ENCODE assay signal across 22 mouse cellular contexts in genomic region chr12:77235958-77236357, GRCm38 (mm10). TPM values are rescaled to one million over a fixed set of nuclear protein-coding genes. Genes with fewer than 3 reads are reported as not detected.
DNase-seq lines count a peak whose midpoint lies in the region; ATAC-seq and TF ChIP-seq lines count a peak whose summit lies in the region.
"Had no signal": no experiment of that assay in that cellular context is flagged by ENCODE, and none has a peak within 500 bp of the region (broad histone marks: within the 10 kb centered on the region; RNA-seq: fewer than 3 reads in every experiment).

No protein-coding gene starts in this region.

- H3K4me2 ChIP-seq in CH12.LX (ENCODE audit: insufficient read depth, low read depth, poor library complexity, severe bottlenecking), result no peak overlapping the region
- no peak overlapping the region for H3K4me2 ChIP-seq in intestine, embryonic 16.5 days (ENCODE audit: low read depth, low read length)
- H3K4me2 ChIP-seq: embryonic facial prominence, embryonic 12.5 days; forebrain, embryonic 13.5 days; forebrain, embryonic 15.5 days had no signal

- dilution Hi-C loops in CH12.LX (cut with MboI; ENCODE audit: extremely low pct_ligation_motif_present, extremely low pct_unique_long_range_greater_than_20kb, low sequenced_read_pairs), result no loop called here

- 44% methylated on average over 4 of the region's 4 CpGs for WGBS in heart, embryonic 10.5 days
- WGBS in intestine, embryonic 16.5 days, result 66% methylated on average over 4 of the region's 4 CpGs

- peak; percentile 15 for TF ChIP-seq RAD21 in CH12.LX (IDR thresholded peaks at IDR 0.05; ENCODE audit: low read depth, low read length)

- H3K9me3 ChIP-seq in CH12.LX (replicated peaks; ENCODE audit: low read length), result peaks cover 3% of the 10 kb centered on the region
- no peaks in the 10 kb centered on the region for H3K9me3 ChIP-seq in heart, embryonic 10.5 days
- no peaks in the 10 kb centered on the region for H3K9me3 ChIP-seq in intestine, embryonic 16.5 days (ENCODE audit: control insufficient read depth, low read length)
- H3K9me3 ChIP-seq: embryonic facial prominence, embryonic 10.5 days; embryonic facial prominence, embryonic 12.5 days; forebrain, embryonic 15.5 days had no signal

- no peak for TF ChIP-seq CTCF in CH12.LX (conservative IDR thresholded peaks at IDR 0.05 in 1 of 2, IDR thresholded peaks at IDR 0.05 in 1 of 2; ENCODE audit: low read depth in 2 of 2, low read length in 2 of 2)

- peak; percentile 8 for DNase-seq in right cerebral cortex, adult 18-20 months
- DNase-seq in right cerebral cortex, postnatal 4 days, result no peak
- DNase-seq in CH12.LX (ENCODE audit: extremely low read depth), result peak; percentile 94
- peak; percentile 24 for DNase-seq in induced T-regulatory cell, adult 2 months (ENCODE audit: low read depth)
- peak; percentile 16 for DNase-seq in telencephalon, adult 2 months (ENCODE audit: low read depth, low spot score)
- DNase-seq in heart, embryonic 10.5 days (ENCODE audit: low spot score), result no peak
- DNase-seq in adrenal gland, postnatal 4 days (ENCODE audit: low spot score in 2 of 2), result no peak
- DNase-seq: adrenal gland, adult 8-10 months; adrenal gland, postnatal 14 days; adrenal gland, postnatal 36 days; B cell, adult 2 months; cerebellum, adult 11-12 months; cerebellum, adult 2 months; cerebellum, adult 9-11 months; cerebellum, postnatal 14 days; forebrain, postnatal 0 days had no signal

- H3K36me3 ChIP-seq in CH12.LX (replicated peaks in 1 of 2; ENCODE audit: control insufficient read depth in 1 of 2, insufficient read depth in 1 of 2, low read length in 1 of 2), result no peaks in the 10 kb centered on the region
- H3K36me3 ChIP-seq in heart, embryonic 10.5 days, result no peaks in the 10 kb centered on the region
- H3K36me3 ChIP-seq in intestine, embryonic 16.5 days (ENCODE audit: control insufficient read depth, insufficient read depth, low read length), result no peaks in the 10 kb centered on the region
- H3K36me3 ChIP-seq: embryonic facial prominence, embryonic 10.5 days; embryonic facial prominence, embryonic 12.5 days; forebrain, embryonic 15.5 days had no signal

- in situ Hi-C loops in CH12.LX (cut with MboI; ENCODE audit: low pct_ligation_motif_present, low pct_unique_long_range_greater_than_20kb, low sequenced_read_pairs), result loop anchor here (5.0 to 25.0 kb wide), 4 partner anchors 91 to 551 kb away; no protein-coding TSS in a partner anchor

- no peak overlapping the region for H3K27ac ChIP-seq in CH12.LX (ENCODE audit: insufficient read depth, low read depth)
- H3K27ac ChIP-seq in heart, embryonic 10.5 days, result no peak overlapping the region
- no peak overlapping the region for H3K27ac ChIP-seq in intestine, embryonic 16.5 days (ENCODE audit: low read length)
- H3K27ac ChIP-seq: embryonic facial prominence, embryonic 10.5 days; embryonic facial prominence, embryonic 12.5 days; forebrain, embryonic 13.5 days; forebrain, embryonic 15.5 days had no signal

- no peak overlapping the region for H3K4me3 ChIP-seq in CH12.LX (replicated peaks in 1 of 3; ENCODE audit: low read depth in 2 of 3, low read length in 2 of 3, poor library complexity in 1 of 3)
- no peak overlapping the region for H3K4me3 ChIP-seq in heart, embryonic 10.5 days
- no peak overlapping the region for H3K4me3 ChIP-seq in intestine, embryonic 16.5 days (ENCODE audit: low read length)
- H3K4me3 ChIP-seq: embryonic facial prominence, embryonic 10.5 days; embryonic facial prominence, embryonic 12.5 days; forebrain, embryonic 13.5 days; forebrain, embryonic 15.5 days had no signal

- peak; percentile 93 for TF ChIP-seq EP300 in CH12.LX (IDR thresholded peaks at IDR 0.05; ENCODE audit: low read length)

- no peak overlapping the region for H3K9ac ChIP-seq in CH12.LX (ENCODE audit: insufficient read depth, low read depth)
- H3K9ac ChIP-seq in intestine, embryonic 16.5 days (ENCODE audit: low read depth, low read length), result no peak overlapping the region
- H3K9ac ChIP-seq: embryonic facial prominence, embryonic 12.5 days; forebrain, embryonic 13.5 days; forebrain, embryonic 15.5 days; forebrain, postnatal 0 days had no signal

- ATAC-seq in intestine, embryonic 16.5 days, result no peak
- ATAC-seq: CD4-positive, CD25-positive, alpha-beta regulatory T cell, adult 4 months; forebrain, embryonic 13.5 days; forebrain, embryonic 15.5 days; forebrain, postnatal 0 days had no signal

- H3K79me2 ChIP-seq in CH12.LX (replicated peaks; ENCODE audit: control insufficient read depth, extremely low read depth, insufficient read depth, poor library complexity, severe bottlenecking), result peaks cover 12% of the 10 kb centered on the region

- TF ChIP-seq POLR2A in CH12.LX (IDR thresholded peaks at IDR 0.05; ENCODE audit: low read depth, low read length), result peak; percentile 16; the same call in 1 of the 2 replicates

- H3K4me1 ChIP-seq in CH12.LX (ENCODE audit: control insufficient read depth in 1 of 2, insufficient read depth in 2 of 2), result peaks cover 0 to 25% of the 10 kb centered on the region in 2 experiments; a peak in 2 of 4 replicates
- H3K4me1 ChIP-seq in heart, embryonic 10.5 days, result no peaks in the 10 kb centered on the region
- peaks cover 5% of the 10 kb centered on the region; the same call in 1 of the 2 replicates for H3K4me1 ChIP-seq in intestine, embryonic 16.5 days (ENCODE audit: control insufficient read depth, insufficient read depth, low read length)

- H3K27me3 ChIP-seq in CH12.LX (replicated peaks), result no peaks in the 10 kb centered on the region
- H3K27me3 ChIP-seq in heart, embryonic 10.5 days (ENCODE audit: insufficient read depth, poor library complexity, severe bottlenecking), result no peaks in the 10 kb centered on the region
- H3K27me3 ChIP-seq in intestine, embryonic 16.5 days (replicated peaks; ENCODE audit: control insufficient read depth, insufficient read depth, low read length), result no peaks in the 10 kb centered on the region; the same call in 1 of the 2 replicates
- H3K27me3 ChIP-seq: embryonic facial prominence, embryonic 12.5 days; forebrain, embryonic 13.5 days; forebrain, embryonic 15.5 days had no signal

TF ChIP-seq in CH12.LX, 34 proteins besides CTCF, POLR2A, EP300 and RAD21 (continues in another document):
- TF ChIP-seq SIN3A (IDR thresholded peaks at IDR 0.05; ENCODE audit: low read length), result peak; percentile 86
- TF ChIP-seq JUN (IDR thresholded peaks at IDR 0.05; ENCODE audit: insufficient read depth, low read depth, low read length), result peak; percentile 90; the same call in 1 of the 2 replicates
- no peak for TF ChIP-seq USF1 (IDR thresholded peaks at IDR 0.05; ENCODE audit: low read depth, low read length)
- TF ChIP-seq BHLHE40 (IDR thresholded peaks at IDR 0.05; ENCODE audit: low read depth, low read length), result peak; percentile 94
- peak; percentile 95 for TF ChIP-seq IRF4 (IDR thresholded peaks at IDR 0.05; ENCODE audit: low read depth, low read length)
- no peak for TF ChIP-seq NRF1 (IDR thresholded peaks at IDR 0.05; ENCODE audit: low read depth, low read length)
- no peak for TF ChIP-seq USF2 (conservative IDR thresholded peaks at IDR 0.05; ENCODE audit: low read depth, low read length)
- TF ChIP-seq POLR2AphosphoS2 (IDR thresholded peaks at IDR 0.05; ENCODE audit: low read depth, low read length), result no peak
- peak; percentile 92 for TF ChIP-seq MAZ (IDR thresholded peaks at IDR 0.05; ENCODE audit: low read depth, low read length)
- TF ChIP-seq RCOR1 (conservative IDR thresholded peaks at IDR 0.05; ENCODE audit: low read depth, low read length), result peak; percentile 96
- no peak for TF ChIP-seq ZC3H11A (IDR thresholded peaks at IDR 0.05; ENCODE audit: low read depth, low read length)
- peak; percentile 84 for TF ChIP-seq MAFK (IDR thresholded peaks at IDR 0.05; ENCODE audit: insufficient replicate concordance, low read length)
- peak; percentile 93 for TF ChIP-seq MEF2A (IDR thresholded peaks at IDR 0.05; ENCODE audit: borderline replicate concordance, low read depth, low read length)
- no peak for TF ChIP-seq UBTF (IDR thresholded peaks at IDR 0.05; ENCODE audit: low read depth, low read length)
- peak; percentile 74 for TF ChIP-seq MAX (IDR thresholded peaks at IDR 0.05; ENCODE audit: low read length)
- no peak for TF ChIP-seq ZMIZ1 (IDR thresholded peaks at IDR 0.05; ENCODE audit: low read depth, low read length)
- 0 out of 2 replicates have a peak, but pooled peaks have one; percentile 62 for TF ChIP-seq CHD1 (IDR thresholded peaks at IDR 0.05; ENCODE audit: low read depth, low read length)
- TF ChIP-seq ZNF384 (IDR thresholded peaks at IDR 0.05; ENCODE audit: low read depth, low read length), result peak; percentile 98
- TF ChIP-seq CHD2 (IDR thresholded peaks at IDR 0.05; ENCODE audit: low read length), result peak; percentile 85
- TF ChIP-seq E2F4 (IDR thresholded peaks at IDR 0.05; ENCODE audit: insufficient replicate concordance, low read depth, low read length), result no peak
- peak; percentile 87 for TF ChIP-seq JUND (conservative IDR thresholded peaks at IDR 0.05; ENCODE audit: low read depth, low read length)
- no peak for TF ChIP-seq GABPA (IDR thresholded peaks at IDR 0.05; ENCODE audit: insufficient replicate concordance, low read depth, low read length)
- TF ChIP-seq NELFE (IDR thresholded peaks at IDR 0.05; ENCODE audit: low read depth, low read length), result no peak
- TF ChIP-seq TBP (conservative IDR thresholded peaks at IDR 0.05; ENCODE audit: low read depth, low read length), result 0 out of 2 replicates have a peak, but pooled peaks have one; percentile 32
- peak; percentile 87; the same call in 1 of the 2 replicates for TF ChIP-seq TCF12 (IDR thresholded peaks at IDR 0.05; ENCODE audit: low read depth, low read length)
- TF ChIP-seq HCFC1 (IDR thresholded peaks at IDR 0.05; ENCODE audit: low read depth, low read length), result peak; percentile 39; the same call in 1 of the 2 replicates
- TF ChIP-seq MYC (IDR thresholded peaks at IDR 0.05; ENCODE audit: low read depth, low read length), result peak; percentile 90; the same call in 1 of the 2 replicates
- TF ChIP-seq KAT2A (IDR thresholded peaks at IDR 0.05; ENCODE audit: insufficient replicate concordance, low read length), result 0 out of 2 replicates have a peak, but pooled peaks have one; percentile 49
- TF ChIP-seq ELF1 (IDR thresholded peaks at IDR 0.05; ENCODE audit: low read depth, low read length), result no peak
- TF ChIP-seq ZKSCAN1 (IDR thresholded peaks at IDR 0.05; ENCODE audit: borderline replicate concordance, low read depth, low read length), result no peak
- TF ChIP-seq PAX5 (IDR thresholded peaks at IDR 0.05; ENCODE audit: low read length), result no peak

RNA-seq across cellular contexts. Expression of gene Fut8, which starts 2.0 kb away (rescaled TPM):
- total RNA-seq in CH12.LX (2012; rRNA removed) (40.2 and 60.6 TPM in 2 replicates), CH12.LX (2014; rRNA removed) (124 TPM in 2 replicates)
- polyA plus RNA-seq in CH12.LX (2012; ENCODE audit: insufficient read length, low read depth), result 75.4 and 86.0 TPM in 2 replicates
- 18.0 and 21.6 TPM in 2 replicates for polyA plus RNA-seq in heart, embryonic 10.5 days (2016; fragmentation: Nextera tagmentation; extraction: Ambion mirVana)
- polyA plus RNA-seq in intestine, embryonic 16.5 days (2015; fragmentation: Nextera tagmentation; extraction: Ambion mirVana), result 16.2 and 16.5 TPM in 2 replicates
- 10 to 100 TPM; 60.0 to 60.8 TPM for total RNA-seq in adrenal gland, postnatal 4 days (2021)

Comparison
In these comparisons a context has a peak if more than half of its experiments do, and no peak if none do; other contexts are left out.
1. DNase-seq: peak in right cerebral cortex, adult 18-20 months (single experiment), CH12.LX (single experiment), induced T-regulatory cell, adult 2 months (single experiment) and telencephalon, adult 2 months (single experiment); none in right cerebral cortex, postnatal 4 days (single experiment), heart, embryonic 10.5 days (single experiment) and adrenal gland, postnatal 4 days (0 of 2).